Mouse (Mus musculus): ENCODE results near the gene Agap2. TPM values are rescaled to one million over a fixed set of nuclear protein-coding genes. Genes with fewer than 3 reads are reported as not detected.

Gene Agap2
- polyA plus RNA-seq, 1 experiment = 2.2 TPM

- peak within 1 kb of the TSS; percentile 79 for H3K27ac ChIP-seq (ENCODE audit: insufficient read depth, low read depth, low read length)
- under 1% methylated on average over 28 of the region's 28 CpGs for WGBS
- DNase-seq = peak; percentile 52
These were observed 33.8 kb upstream of the Agap2 start, which contains the start of the genes Mettl1 and Eef1akmt3 for GRCm38 (mm10) chr10:127041274-127041766. Gene Mettl1, plus strand, starts transcription at chr10:127041414. Gene Eef1akmt3, minus strand, starts transcription at chr10:127041513.

GRCm38 (mm10) chr10:127041774-127042338 is 33.2 kb upstream of the Agap2 start:
- Histone ChIP-seq H3K27me3 (replicated peaks; ENCODE audit: control insufficient read depth, insufficient read depth, low read length) (no peaks in the 10 kb centered on the region), H3K36me3 (ENCODE audit: control insufficient read depth, insufficient read depth, low read length) (no peaks in the 10 kb centered on the region), H3K27ac (ENCODE audit: insufficient read depth, low read depth, low read length) (peak overlapping the region; percentile 79), H3K4me1 (ENCODE audit: control insufficient read depth, insufficient read depth, low read length) (peaks cover 10% of the 10 kb centered on the region; the same call in 1 of the 2 replicates), H3K4me3 (ENCODE audit: insufficient read depth, low read depth, low read length) (peak overlapping the region; percentile 92)
- under 1% methylated on average over 44 of the region's 44 CpGs for WGBS
- no peak for TF ChIP-seq CTCF (conservative IDR thresholded peaks at IDR 0.05; ENCODE audit: insufficient read depth, insufficient read length, low read depth, low read length)
- TF ChIP-seq POLR2A (IDR thresholded peaks at IDR 0.05; ENCODE audit: low read depth, low read length) = no peak
- DNase-seq = peak; percentile 92

More at GRCm38 (mm10) chr10:127041274-127041766, 33.8 kb upstream of the Agap2 start, which contains the start of the genes Mettl1 and Eef1akmt3:
- peaks cover 10% of the 10 kb centered on the region; the same call in 1 of the 2 replicates for H3K4me1 ChIP-seq (ENCODE audit: control insufficient read depth, insufficient read depth, low read length)
- peak within 1 kb of the TSS; percentile 92 for H3K4me3 ChIP-seq (ENCODE audit: insufficient read depth, low read depth, low read length)
- H3K27me3 ChIP-seq (replicated peaks; ENCODE audit: control insufficient read depth, insufficient read depth, low read length) = no peaks in the 10 kb centered on the region
- no peaks in the 10 kb centered on the region for H3K36me3 ChIP-seq (ENCODE audit: control insufficient read depth, insufficient read depth, low read length)
- TF ChIP-seq CTCF (conservative IDR thresholded peaks at IDR 0.05; ENCODE audit: insufficient read depth, insufficient read length, low read depth, low read length) = no peak
- TF ChIP-seq POLR2A (IDR thresholded peaks at IDR 0.05; ENCODE audit: low read depth, low read length) = no peak

- H3K4me1 ChIP-seq (ENCODE audit: control insufficient read depth, insufficient read depth, low read length) = peaks cover 10% of the 10 kb centered on the region; the same call in 1 of the 2 replicates
- peak overlapping the region; percentile 92 for H3K4me3 ChIP-seq (ENCODE audit: insufficient read depth, low read depth, low read length)
- TF ChIP-seq CTCF (conservative IDR thresholded peaks at IDR 0.05; ENCODE audit: insufficient read depth, insufficient read length, low read depth, low read length) = no peak
- WGBS = 11% methylated on average over 5 of the region's 5 CpGs
- H3K36me3 ChIP-seq (ENCODE audit: control insufficient read depth, insufficient read depth, low read length) = no peaks in the 10 kb centered on the region
- DNase-seq = no peak
- H3K27ac ChIP-seq (ENCODE audit: insufficient read depth, low read depth, low read length) = peak overlapping the region; percentile 77
- H3K27me3 ChIP-seq (replicated peaks; ENCODE audit: control insufficient read depth, insufficient read depth, low read length) = no peaks in the 10 kb centered on the region
These were observed 32.5 kb upstream of the Agap2 start for GRCm38 (mm10) chr10:127042468-127043115.

GRCm38 (mm10) chr10:127043187-127043586 is 31.9 kb upstream of the Agap2 start:
- DNase-seq = peak; percentile 95
- peak overlapping the region; percentile 77 for H3K27ac ChIP-seq (ENCODE audit: insufficient read depth, low read depth, low read length)
- 41% methylated on average over 6 of the region's 6 CpGs for WGBS
- peaks cover 10% of the 10 kb centered on the region; the same call in 1 of the 2 replicates for H3K4me1 ChIP-seq (ENCODE audit: control insufficient read depth, insufficient read depth, low read length)
- H3K36me3 ChIP-seq (ENCODE audit: control insufficient read depth, insufficient read depth, low read length) = no peaks in the 10 kb centered on the region
- TF ChIP-seq CTCF (conservative IDR thresholded peaks at IDR 0.05; ENCODE audit: insufficient read depth, insufficient read length, low read depth, low read length) = no peak
- H3K27me3 ChIP-seq (replicated peaks; ENCODE audit: control insufficient read depth, insufficient read depth, low read length) = no peaks in the 10 kb centered on the region
- no peak overlapping the region for H3K4me3 ChIP-seq (ENCODE audit: insufficient read depth, low read depth, low read length)

- WGBS = 27% methylated on average over 5 of the region's 5 CpGs
- TF ChIP-seq POLR2A (IDR thresholded peaks at IDR 0.05; ENCODE audit: low read depth, low read length) (peak; percentile 23), CTCF (conservative IDR thresholded peaks at IDR 0.05; ENCODE audit: insufficient read depth, insufficient read length, low read depth, low read length) (no peak)
- Histone ChIP-seq H3K27me3 (replicated peaks; ENCODE audit: control insufficient read depth, insufficient read depth, low read length) (no peaks in the 10 kb centered on the region), H3K27ac (ENCODE audit: insufficient read depth, low read depth, low read length) (peak within 1 kb of the TSS; percentile 6; the same call in 1 of the 2 replicates), H3K4me1 (ENCODE audit: control insufficient read depth, insufficient read depth, low read length) (peaks cover 12% of the 10 kb centered on the region; the same call in 1 of the 2 replicates), H3K4me3 (ENCODE audit: insufficient read depth, low read depth, low read length) (peak within 1 kb of the TSS; percentile 36), H3K36me3 (ENCODE audit: control insufficient read depth, insufficient read depth, low read length) (no peaks in the 10 kb centered on the region)
- DNase-seq = no peak
These were observed 27.1 kb upstream of the Agap2 start, which contains the start of gene Cyp27b1 for GRCm38 (mm10) chr10:127047954-127048353. Gene Cyp27b1, plus strand, starts transcription at chr10:127048250.

- WGBS = 4% methylated on average over 35 of the region's 35 CpGs
- peak; percentile 47 for DNase-seq
These were observed 26.3 kb upstream of the Agap2 start for GRCm38 (mm10) chr10:127048608-127049394.

More at GRCm38 (mm10) chr10:127048608-127049394, 26.3 kb upstream of the Agap2 start:
- Histone ChIP-seq H3K27ac (ENCODE audit: insufficient read depth, low read depth, low read length) (peak overlapping the region; percentile 6; the same call in 1 of the 2 replicates), H3K4me3 (ENCODE audit: insufficient read depth, low read depth, low read length) (peak overlapping the region; percentile 36), H3K4me1 (ENCODE audit: control insufficient read depth, insufficient read depth, low read length) (peaks cover 8% of the 10 kb centered on the region; the same call in 1 of the 2 replicates), H3K36me3 (ENCODE audit: control insufficient read depth, insufficient read depth, low read length) (no peaks in the 10 kb centered on the region), H3K27me3 (replicated peaks; ENCODE audit: control insufficient read depth, insufficient read depth, low read length) (no peaks in the 10 kb centered on the region)
- no peak for TF ChIP-seq CTCF (conservative IDR thresholded peaks at IDR 0.05; ENCODE audit: insufficient read depth, insufficient read length, low read depth, low read length)
- TF ChIP-seq POLR2A (IDR thresholded peaks at IDR 0.05; ENCODE audit: low read depth, low read length) = no peak

All from kidney, adult 2 months (tissue).